Mouse (Mus musculus): ENCODE results near the gene Garnl3. TPM values are rescaled to one million over a fixed set of nuclear protein-coding genes. Genes with fewer than 3 reads are reported as not detected.
"Not testable (repeated sequence)": the region's sequence is repeated elsewhere in the genome, so short reads cannot be mapped to it uniquely, and the experiment has no call there.

Garnl3 gene
- total RNA-seq, 2 experiments from 2014 or later = 0.49 to 1.7 TPM

DNA sequence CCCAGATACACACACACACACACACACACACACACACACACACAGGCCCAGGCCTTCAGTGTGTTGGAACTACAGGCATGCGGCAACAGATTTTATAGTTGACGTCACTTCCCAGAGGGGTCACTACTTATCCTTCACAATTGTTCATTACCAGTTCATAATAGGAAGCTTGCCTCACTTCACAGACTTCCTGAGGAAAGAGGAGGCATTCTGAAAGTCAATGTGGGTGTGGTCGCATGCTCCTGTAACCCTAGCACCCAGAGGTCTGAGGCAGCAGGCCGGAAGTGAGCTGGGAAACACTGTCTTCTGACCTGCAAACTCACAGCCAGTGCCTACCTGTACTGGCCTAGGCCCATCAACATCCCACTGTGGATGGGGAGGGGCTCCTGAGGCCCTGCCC is 106.4 kb downstream of the Garnl3 start:
- DNase-seq = no peak

GRCm38 (mm10) chr2:33024564-33024963 is 106.9 kb downstream of the Garnl3 start:
- DNase-seq = no peak

DNA sequence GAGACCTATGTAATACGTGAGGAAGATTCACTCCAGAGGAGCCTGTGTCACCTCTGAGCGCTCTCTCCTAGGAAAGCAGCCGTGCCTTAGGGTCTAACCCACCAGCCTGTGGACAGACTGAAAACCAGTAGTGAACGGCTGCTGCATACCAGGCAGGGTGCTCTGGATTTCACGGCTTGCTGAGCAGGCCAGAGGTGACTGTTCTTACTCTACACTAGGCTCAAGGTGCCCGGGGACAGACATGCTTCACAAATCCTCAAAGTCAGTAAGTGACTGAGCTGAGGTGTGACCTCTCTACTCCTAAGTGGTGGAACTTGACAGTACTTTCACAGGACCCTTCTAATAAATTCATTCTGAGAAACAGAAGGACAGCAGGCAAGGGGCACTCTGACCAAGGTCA is 108.6 kb downstream of the Garnl3 start:
- no peak for DNase-seq

GRCm38 (mm10) chr2:33018026-33018425 is 113.4 kb downstream of the Garnl3 start:
- DNase-seq = peak; percentile 34

- no peak for DNase-seq
Measured at GRCm38 (mm10) chr2:33017191-33017590, 114.3 kb downstream of the Garnl3 start.

DNA sequence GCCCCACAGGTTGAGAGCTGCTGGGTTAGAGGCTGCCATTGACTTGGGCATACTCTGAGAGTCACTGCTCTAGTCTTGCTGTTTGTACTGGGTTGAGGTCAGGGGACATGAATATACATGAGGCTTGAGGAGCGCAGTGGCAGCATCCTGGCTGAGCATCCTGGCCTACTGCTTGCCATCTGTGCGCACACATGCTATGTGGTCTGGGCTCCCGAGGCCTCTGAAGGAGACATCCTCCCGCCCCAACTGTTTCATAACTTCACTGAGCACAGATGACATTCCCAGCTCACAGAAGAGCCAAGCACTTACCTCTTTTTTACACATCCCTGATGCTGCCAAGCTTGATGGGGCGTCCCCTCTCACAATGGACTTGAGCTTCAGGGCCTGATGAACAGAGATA is 116.6 kb downstream of the Garnl3 start:
- no peak for DNase-seq

DNA sequence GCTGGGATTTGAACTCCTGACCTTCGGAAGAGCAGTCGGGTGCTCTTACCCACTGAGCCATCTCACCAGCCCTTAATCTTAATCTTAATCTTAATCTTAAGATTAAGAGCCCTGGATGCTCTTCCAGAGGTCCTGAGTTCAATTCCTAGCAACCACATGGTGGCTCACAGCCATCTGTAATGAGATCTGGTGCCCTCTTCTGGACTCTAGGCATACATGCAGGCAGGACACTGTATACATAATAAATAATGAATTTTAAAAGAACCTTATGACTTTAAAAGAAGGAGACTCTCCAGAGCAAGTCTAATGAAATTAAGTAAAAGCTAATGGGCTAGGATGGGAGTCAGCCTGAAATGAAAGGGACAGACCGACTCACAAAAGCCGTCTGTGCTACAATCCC is 122.4 kb downstream of the Garnl3 start:
- DNase-seq = not testable (repeated sequence)

- no peak for DNase-seq
Measured at GRCm38 (mm10) chr2:33005041-33005440, 126.4 kb downstream of the Garnl3 start.

DNA sequence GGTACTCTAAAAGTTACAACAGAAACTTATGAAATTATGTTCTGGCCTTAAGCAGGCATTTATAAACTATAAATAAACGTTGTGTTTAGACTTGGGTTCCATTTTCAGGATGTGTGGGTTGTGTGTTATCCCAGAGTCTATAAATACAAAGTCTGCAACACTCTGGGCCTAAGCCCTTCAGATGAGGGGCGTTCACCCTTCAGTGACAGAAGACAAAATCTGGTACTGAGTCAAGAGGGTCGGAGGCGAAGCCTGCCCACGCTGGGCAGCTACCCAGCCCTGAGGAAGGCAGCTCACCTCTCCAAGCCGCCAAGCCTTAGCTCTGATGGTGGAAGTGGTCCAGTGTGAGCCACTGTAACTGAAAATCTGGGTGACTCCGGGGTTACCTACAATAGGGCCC is 129.3 kb downstream of the Garnl3 start:
- DNase-seq = no peak

DNA sequence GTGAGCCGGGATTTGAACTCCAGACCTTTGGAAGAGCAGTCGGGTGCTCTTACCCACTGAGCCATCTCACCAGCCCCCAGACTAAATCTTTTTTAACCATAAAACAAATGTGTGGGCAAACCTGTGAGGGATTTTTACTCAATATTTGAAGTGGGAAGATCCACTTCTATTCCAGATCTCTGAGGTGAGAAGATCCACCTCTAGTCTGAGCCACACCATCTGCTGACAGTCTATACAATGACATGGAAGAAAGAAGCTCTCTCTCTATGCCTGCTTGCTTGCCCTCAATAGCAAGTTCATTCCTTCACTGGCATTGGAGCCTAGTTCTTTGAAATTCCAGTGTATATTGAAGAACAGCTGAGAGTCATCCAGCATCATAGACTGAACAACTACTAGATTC is 131.7 kb downstream of the Garnl3 start:
- DNase-seq = no peak

GRCm38 (mm10) chr2:32997792-32998191 is 133.7 kb downstream of the Garnl3 start:
- DNase-seq = no peak

- no peak for DNase-seq
Measured at GRCm38 (mm10) chr2:32997081-32997480, 134.4 kb downstream of the Garnl3 start.

- DNase-seq = no peak
Measured at GRCm38 (mm10) chr2:32992130-32992529, 139.3 kb downstream of the Garnl3 start.

DNA sequence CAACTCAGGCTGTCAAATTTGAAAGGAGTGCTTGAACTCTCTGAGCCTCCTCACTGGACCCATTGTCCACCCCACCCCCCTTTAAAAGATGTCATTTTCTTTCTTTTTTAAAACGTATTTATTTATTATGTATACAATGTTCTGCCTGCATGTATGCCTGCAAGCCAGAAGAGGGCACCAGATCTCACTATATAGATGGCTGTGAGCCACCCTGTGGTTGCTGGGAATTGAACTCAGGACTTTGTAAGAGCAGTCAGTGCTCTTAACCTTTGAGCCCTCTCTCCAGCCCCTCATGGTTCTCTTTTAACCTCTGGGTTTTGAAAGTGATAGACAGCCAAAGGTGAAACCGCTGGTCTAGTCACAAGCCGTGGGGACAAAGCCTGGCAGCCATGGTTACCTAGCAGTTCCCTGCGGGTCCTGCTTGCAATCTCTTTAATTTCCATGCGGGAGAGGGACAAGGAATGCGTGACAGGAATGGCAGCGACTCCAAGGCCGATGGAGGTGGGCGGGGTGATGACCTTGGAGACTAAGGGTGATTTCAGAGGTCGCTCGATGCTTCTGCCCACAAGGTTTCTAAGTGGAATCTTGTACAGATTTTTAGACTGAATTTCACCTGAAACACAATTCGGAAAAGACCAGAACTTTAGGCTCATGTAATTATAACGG is 141.2 kb downstream of the Garnl3 start:
- no peak for DNase-seq

GRCm38 (mm10) chr2:32989376-32989775 is 142.1 kb downstream of the Garnl3 start:
- DNase-seq = no peak

DNA sequence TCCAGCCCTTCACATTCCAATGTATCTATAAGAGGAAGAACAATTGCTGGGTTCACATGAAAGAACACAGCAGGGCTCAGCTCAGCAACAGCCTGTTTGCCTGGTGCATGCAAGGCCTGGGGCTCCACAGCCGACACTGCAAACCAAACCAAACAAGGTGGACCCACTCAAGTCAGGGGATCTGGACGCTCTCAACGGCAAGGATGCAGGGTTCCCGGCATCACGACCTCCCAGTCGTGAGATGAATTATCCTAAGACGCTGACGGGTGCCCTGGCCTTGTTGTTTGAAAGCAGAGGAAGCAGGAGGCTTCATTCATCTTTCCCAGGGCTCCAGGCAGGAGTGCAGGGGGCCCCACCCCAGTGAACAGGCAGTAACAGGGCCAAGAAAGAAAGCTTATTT is 145.6 kb downstream of the Garnl3 start:
- DNase-seq = no peak

DNA sequence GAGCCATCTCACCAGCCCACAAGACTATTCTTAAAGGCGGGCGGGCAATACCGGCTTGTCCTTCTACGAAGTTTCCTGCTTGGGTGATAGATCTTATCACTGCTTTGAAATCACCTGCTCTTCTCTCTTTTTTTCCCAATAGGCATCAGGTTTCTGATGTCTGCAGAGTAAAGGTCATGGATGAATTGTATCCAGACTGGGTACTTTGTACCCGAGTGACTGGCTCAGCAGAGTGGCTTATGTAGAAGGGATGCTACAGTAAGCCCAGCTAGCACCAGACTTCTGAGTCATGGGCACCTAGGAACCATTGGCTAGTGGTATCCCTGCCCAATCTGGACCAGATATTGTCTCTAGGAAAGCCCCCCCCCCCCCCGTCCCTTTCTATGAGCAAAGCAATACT is 147.8 kb downstream of the Garnl3 start:
- DNase-seq = no peak

- no peak for DNase-seq
Measured at GRCm38 (mm10) chr2:32982700-32983099, 148.8 kb downstream of the Garnl3 start.

DNA sequence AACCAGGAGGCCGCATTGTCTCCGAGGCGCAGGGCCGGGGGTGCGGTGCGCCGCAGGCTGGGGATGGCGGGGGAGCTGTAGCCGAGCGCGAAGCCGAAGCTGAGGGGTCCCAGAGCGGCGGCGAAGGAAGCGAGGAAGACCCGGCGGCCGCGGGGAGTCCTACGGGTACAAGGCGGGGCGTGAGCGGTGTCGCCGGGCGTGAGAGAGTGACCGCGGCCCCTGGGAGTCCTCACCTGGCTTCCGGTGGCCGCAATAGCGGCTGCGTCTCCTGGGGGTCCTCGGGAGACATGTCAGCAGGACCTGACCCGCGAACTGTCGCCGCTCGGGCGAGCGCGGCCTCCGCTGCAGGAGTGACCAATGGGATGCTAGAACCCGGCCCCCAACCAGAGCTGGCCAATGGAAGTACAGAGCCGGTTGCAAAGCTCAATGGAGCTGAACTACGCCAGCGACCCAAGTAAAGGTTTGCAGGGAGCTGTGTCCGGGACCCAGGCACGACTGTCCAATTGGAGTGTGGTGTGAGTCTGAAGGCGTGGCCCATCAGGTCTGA is 149.7 kb downstream of the Garnl3 start, which contains the start of gene Slc2a8:
Slc2a8 (minus strand) TSS at position 359 of the 547 bp plus-strand sequence.
- peak; percentile 93 for DNase-seq

GRCm38 (mm10) chr2:32981281-32981680 is 150.2 kb downstream of the Garnl3 start:
- no peak for DNase-seq

DNA sequence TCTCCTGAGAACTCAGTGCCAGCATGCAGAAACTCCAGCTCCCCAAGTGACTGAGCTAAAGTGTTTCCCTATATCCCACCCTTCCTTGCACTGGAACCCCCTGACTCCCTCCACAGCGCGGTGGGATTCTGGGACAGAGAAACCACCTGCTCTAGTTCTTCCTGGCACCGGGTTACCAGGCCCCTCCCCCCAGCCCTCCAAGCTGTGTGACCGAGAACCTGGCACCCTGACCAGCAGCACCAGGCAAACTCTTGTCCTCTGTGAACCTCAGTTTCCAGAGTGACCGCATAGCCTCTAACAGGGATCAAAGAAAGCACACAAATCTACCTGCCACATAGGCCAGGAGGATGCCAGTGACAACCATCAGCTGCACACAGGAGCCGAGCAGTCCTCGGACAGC is 151.8 kb downstream of the Garnl3 start:
- DNase-seq = no peak

GRCm38 (mm10) chr2:32978675-32979074 is 152.8 kb downstream of the Garnl3 start:
- DNase-seq = no peak

DNA sequence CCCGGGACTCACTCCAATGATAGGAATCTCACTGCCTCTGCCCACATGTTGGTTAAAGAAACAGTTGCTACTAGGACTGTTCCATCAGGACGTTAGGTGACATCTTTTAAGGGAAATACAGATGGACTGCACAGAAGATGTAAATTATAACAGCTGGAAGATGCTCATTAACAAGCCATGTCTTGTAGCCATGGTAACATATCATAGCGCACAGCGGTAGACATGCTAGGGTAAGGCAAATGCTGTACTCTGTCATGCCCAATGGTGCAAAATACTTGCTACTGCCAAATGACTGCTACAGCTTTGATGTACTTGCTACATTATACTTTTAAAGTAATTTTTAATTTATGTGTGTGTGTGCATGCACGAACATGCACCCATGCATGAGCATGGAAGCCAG is 154.3 kb downstream of the Garnl3 start:
- DNase-seq = no peak

- no peak for DNase-seq
Measured at GRCm38 (mm10) chr2:32974216-32974615, 157.2 kb downstream of the Garnl3 start.

All from gastrocnemius, postnatal 25 days (tissue).